Mouse (Mus musculus): ENCODE measurements around the gene Zbed6. TPM values are rescaled to one million over a fixed set of nuclear protein-coding genes. Genes with fewer than 3 reads are reported as not detected.
A peak's percentile ranks its signal among the peaks of the same experiment; 100 is the strongest.
"Not testable (repeated sequence)": the region's sequence is repeated elsewhere in the genome, so short reads cannot be mapped to it uniquely, and the experiment has no call there.

Gene Zbed6
- polyA plus RNA-seq (2015; fragmentation: Nextera tagmentation; extraction: Ambion mirVana) = not detected in 2 replicates

- peak within 1 kb of the TSS; percentile 67 for H3K4me3 ChIP-seq (replicated peaks)
- ATAC-seq (ENCODE audit: low FRiP score) = peak; percentile 87
- H3K4me2 ChIP-seq = peak within 1 kb of the TSS; percentile 86
- 2% methylated on average over 41 of the region's 41 CpGs for WGBS
- peak within 1 kb of the TSS; percentile 77 for H3K9ac ChIP-seq (replicated peaks)
- no peaks in the 10 kb centered on the region for H3K27me3 ChIP-seq (replicated peaks)
- H3K27ac ChIP-seq (replicated peaks) = peak within 1 kb of the TSS; percentile 94
- H3K9me3 ChIP-seq (replicated peaks) = no peaks in the 10 kb centered on the region
- H3K4me1 ChIP-seq = peaks cover 44% of the 10 kb centered on the region
- H3K36me3 ChIP-seq = peaks cover 9% of the 10 kb centered on the region
Measured at GRCm38 (mm10) chr1:133660466-133661202, at the start of gene Zbed6. TSS of gene Zbed6 (minus strand) at chr1:133660885.

GRCm38 (mm10) chr1:133709292-133709691 lies 48.6 kb upstream of the Zbed6 start:
- 78% methylated on average over 3 of the region's 3 CpGs for WGBS
- no peak overlapping the region for H3K4me3 ChIP-seq (replicated peaks)
- peaks cover 17% of the 10 kb centered on the region for H3K36me3 ChIP-seq
- no peak overlapping the region for H3K9ac ChIP-seq (replicated peaks)
- ATAC-seq (ENCODE audit: low FRiP score) = no peak
- H3K4me2 ChIP-seq = no peak overlapping the region
- no peak overlapping the region for H3K27ac ChIP-seq (replicated peaks)
- H3K27me3 ChIP-seq (replicated peaks) = no peaks in the 10 kb centered on the region
- no peaks in the 10 kb centered on the region for H3K9me3 ChIP-seq (replicated peaks)
- H3K4me1 ChIP-seq = no peaks in the 10 kb centered on the region; the same call in 1 of the 2 replicates

GRCm38 (mm10) chr1:133701824-133702223 lies 41.1 kb upstream of the Zbed6 start:
- not testable (repeated sequence) for ATAC-seq (ENCODE audit: low FRiP score); H3K36me3 ChIP-seq; H3K9me3 ChIP-seq (replicated peaks); H3K4me3 ChIP-seq (replicated peaks); H3K27ac ChIP-seq (replicated peaks); H3K9ac ChIP-seq (replicated peaks); H3K4me1 ChIP-seq; H3K27me3 ChIP-seq (replicated peaks); H3K4me2 ChIP-seq
- WGBS = 27% methylated on average over 1 of the region's 2 CpGs

- H3K9ac ChIP-seq (replicated peaks) = no peak overlapping the region
- no peak overlapping the region for H3K4me2 ChIP-seq
- no peaks in the 10 kb centered on the region for H3K27me3 ChIP-seq (replicated peaks)
- no peaks in the 10 kb centered on the region for H3K36me3 ChIP-seq
- ATAC-seq (ENCODE audit: low FRiP score) = no peak
- no peak overlapping the region for H3K27ac ChIP-seq (replicated peaks)
- 93% methylated on average over 12 of the region's 12 CpGs for WGBS
- H3K4me3 ChIP-seq (replicated peaks) = no peak overlapping the region
- no peaks in the 10 kb centered on the region for H3K4me1 ChIP-seq
- H3K9me3 ChIP-seq (replicated peaks) = no peaks in the 10 kb centered on the region
Measured at GRCm38 (mm10) chr1:133697935-133698620, 37.4 kb upstream of the Zbed6 start.

GRCm38 (mm10) chr1:133695901-133696300 lies 35.2 kb upstream of the Zbed6 start:
- H3K27me3 ChIP-seq (replicated peaks) = no peaks in the 10 kb centered on the region
- H3K36me3 ChIP-seq = no peaks in the 10 kb centered on the region
- no peak overlapping the region for H3K27ac ChIP-seq (replicated peaks)
- H3K4me1 ChIP-seq = no peaks in the 10 kb centered on the region
- H3K9ac ChIP-seq (replicated peaks) = no peak overlapping the region
- no peak overlapping the region for H3K4me2 ChIP-seq
- no peak overlapping the region for H3K4me3 ChIP-seq (replicated peaks)
- 45% methylated on average over 7 of the region's 7 CpGs for WGBS
- no peak for ATAC-seq (ENCODE audit: low FRiP score)
- H3K9me3 ChIP-seq (replicated peaks) = no peaks in the 10 kb centered on the region

GRCm38 (mm10) chr1:133694876-133695275 lies 34.2 kb upstream of the Zbed6 start:
- H3K9me3 ChIP-seq (replicated peaks) = no peaks in the 10 kb centered on the region
- no peaks in the 10 kb centered on the region for H3K36me3 ChIP-seq
- no peak overlapping the region for H3K9ac ChIP-seq (replicated peaks)
- no peak for ATAC-seq (ENCODE audit: low FRiP score)
- no peaks in the 10 kb centered on the region for H3K4me1 ChIP-seq
- H3K27me3 ChIP-seq (replicated peaks) = no peaks in the 10 kb centered on the region
- H3K27ac ChIP-seq (replicated peaks) = no peak overlapping the region
- WGBS = 89% methylated on average over 1 of the region's 1 CpGs
- no peak overlapping the region for H3K4me2 ChIP-seq
- H3K4me3 ChIP-seq (replicated peaks) = no peak overlapping the region

GRCm38 (mm10) chr1:133694301-133694700 lies 33.6 kb upstream of the Zbed6 start:
- 9% methylated on average over 1 of the region's 1 CpGs for WGBS
- Histone ChIP-seq H3K27me3 (replicated peaks) (no peaks in the 10 kb centered on the region), H3K27ac (replicated peaks) (no peak overlapping the region), H3K4me1 (no peaks in the 10 kb centered on the region), H3K4me2 (no peak overlapping the region), H3K9ac (replicated peaks) (no peak overlapping the region), H3K4me3 (replicated peaks) (no peak overlapping the region), H3K36me3 (no peaks in the 10 kb centered on the region), H3K9me3 (replicated peaks) (no peaks in the 10 kb centered on the region)
- no peak for ATAC-seq (ENCODE audit: low FRiP score)

GRCm38 (mm10) chr1:133693536-133694114 lies 32.9 kb upstream of the Zbed6 start:
- Histone ChIP-seq H3K9ac (replicated peaks) (no peak overlapping the region), H3K27ac (replicated peaks) (no peak overlapping the region), H3K27me3 (replicated peaks) (no peaks in the 10 kb centered on the region), H3K4me3 (replicated peaks) (no peak overlapping the region), H3K4me1 (no peaks in the 10 kb centered on the region), H3K4me2 (no peak overlapping the region), H3K9me3 (replicated peaks) (no peaks in the 10 kb centered on the region), H3K36me3 (no peaks in the 10 kb centered on the region)
- ATAC-seq (ENCODE audit: low FRiP score) = no peak
- 75% methylated on average over 11 of the region's 11 CpGs for WGBS

- 49% methylated on average over 4 of the region's 4 CpGs for WGBS
- H3K27ac ChIP-seq (replicated peaks) = no peak overlapping the region
Measured at GRCm38 (mm10) chr1:133692195-133692594, 31.5 kb upstream of the Zbed6 start.

GRCm38 (mm10) chr1:133691046-133691445 lies 30.4 kb upstream of the Zbed6 start:
- Histone ChIP-seq H3K27me3 (replicated peaks) (no peaks in the 10 kb centered on the region), H3K4me3 (replicated peaks) (no peak overlapping the region), H3K9ac (replicated peaks) (no peak overlapping the region), H3K4me1 (no peaks in the 10 kb centered on the region), H3K27ac (replicated peaks) (no peak overlapping the region), H3K36me3 (no peaks in the 10 kb centered on the region), H3K9me3 (replicated peaks) (no peaks in the 10 kb centered on the region), H3K4me2 (no peak overlapping the region)
- WGBS = 94% methylated on average over 6 of the region's 6 CpGs
- ATAC-seq (ENCODE audit: low FRiP score) = no peak

More at GRCm38 (mm10) chr1:133692195-133692594, 31.5 kb upstream of the Zbed6 start:
- no peak overlapping the region for H3K4me3 ChIP-seq (replicated peaks)
- H3K36me3 ChIP-seq = no peaks in the 10 kb centered on the region
- H3K9me3 ChIP-seq (replicated peaks) = no peaks in the 10 kb centered on the region
- ATAC-seq (ENCODE audit: low FRiP score) = no peak
- H3K27me3 ChIP-seq (replicated peaks) = no peaks in the 10 kb centered on the region
- no peak overlapping the region for H3K9ac ChIP-seq (replicated peaks)
- H3K4me2 ChIP-seq = no peak overlapping the region
- no peaks in the 10 kb centered on the region for H3K4me1 ChIP-seq

- no peak within 1 kb of the TSS for H3K4me3 ChIP-seq (replicated peaks)
- H3K27ac ChIP-seq (replicated peaks) = no peak within 1 kb of the TSS
- H3K9me3 ChIP-seq (replicated peaks) = no peaks in the 10 kb centered on the region
- ATAC-seq (ENCODE audit: low FRiP score) = no peak
- H3K9ac ChIP-seq (replicated peaks) = no peak within 1 kb of the TSS
- H3K27me3 ChIP-seq (replicated peaks) = no peaks in the 10 kb centered on the region
- no peak within 1 kb of the TSS for H3K4me2 ChIP-seq
- WGBS = 53% methylated on average over 6 of the region's 6 CpGs
- H3K4me1 ChIP-seq = no peaks in the 10 kb centered on the region
- H3K36me3 ChIP-seq = no peaks in the 10 kb centered on the region
Measured at GRCm38 (mm10) chr1:133689897-133690296, 29.2 kb upstream of the Zbed6 start, which contains the start of gene Lax1. TSS of gene Lax1 (minus strand) at chr1:133690108.

GRCm38 (mm10) chr1:133688301-133688700 lies 27.6 kb upstream of the Zbed6 start:
- Histone ChIP-seq H3K9me3 (replicated peaks) (no peaks in the 10 kb centered on the region), H3K4me3 (replicated peaks) (no peak overlapping the region), H3K27ac (replicated peaks) (no peak overlapping the region), H3K27me3 (replicated peaks) (no peaks in the 10 kb centered on the region), H3K36me3 (no peaks in the 10 kb centered on the region), H3K4me1 (no peaks in the 10 kb centered on the region), H3K4me2 (no peak overlapping the region), H3K9ac (replicated peaks) (no peak overlapping the region)
- 66% methylated on average over 7 of the region's 7 CpGs for WGBS
- ATAC-seq (ENCODE audit: low FRiP score) = no peak
